Mouse (Mus musculus) MEL (cell line): ENCODE data around the gene Fgf11. TPM values are rescaled to one million over a fixed set of nuclear protein-coding genes. Genes with fewer than 3 reads are reported as not detected.

ENCODE experiments used
- DNase-seq: peaks from one replicate; pipeline ENCODE4 v3.0.0; 2011; ENCODE audit warnings: low read depth, low spot score
- H3K27ac ChIP-seq: 2 replicates; pipeline ENCODE4 v1.5.1; 2012; ENCODE audit warnings: low read depth, mild to moderate bottlenecking, control low read depth, low read length, moderate library complexity; ENCODE audit not compliant: control insufficient read depth
- H3K27me3 ChIP-seq, 2 experiments: fragments of 150-350 bp in 1 of 2; sonication (generic) in 1 of 2; 2 replicates each; pipeline ENCODE4 v1.6.1; 2012; ENCODE audit warnings: low read length in 2 of 2, mild to moderate bottlenecking in 2 of 2, improper control_type of control experiment in 1 of 2, moderate library complexity in 1 of 2; ENCODE audit not compliant: insufficient read depth in 2 of 2, control insufficient read depth in 1 of 2
- H3K36me3 ChIP-seq, 2 experiments: 2 replicates each; pipeline ENCODE4 v1.6.1; 2012 to 2014; ENCODE audit warnings: low read length in 2 of 2, improper control_type of control experiment in 1 of 2, inconsistent platforms in 1 of 2, mild to moderate bottlenecking in 1 of 2; ENCODE audit not compliant: insufficient read depth in 2 of 2, control insufficient read depth in 1 of 2
- H3K4me1 ChIP-seq, 2 experiments: fragments of 150-350 bp in 1 of 2; sonication (generic) in 1 of 2; 2 replicates each; pipeline ENCODE4 v1.6.1; 2012; ENCODE audit warnings: low read length in 2 of 2, improper control_type of control experiment in 1 of 2, mild to moderate bottlenecking in 1 of 2; ENCODE audit not compliant: insufficient read depth in 2 of 2, control insufficient read depth in 1 of 2
- H3K4me3 ChIP-seq, 2 experiments: fragments of 150-350 bp in 1 of 2; sonication (generic) in 1 of 2; 2 replicates each; pipeline ENCODE4 v1.5.1; 2012; ENCODE audit warnings: low read depth in 2 of 2, low read length in 2 of 2, mild to moderate bottlenecking in 2 of 2, moderate library complexity in 2 of 2, control low read depth in 1 of 2, improper control_type of control experiment in 1 of 2; ENCODE audit not compliant: control insufficient read depth in 1 of 2, insufficient read depth in 1 of 2
- H3K79me2 ChIP-seq: 2 replicates; pipeline ENCODE4 v1.6.1; 2012; ENCODE audit warnings: mild to moderate bottlenecking, low read length, moderate library complexity; ENCODE audit not compliant: control insufficient read depth, poor library complexity, insufficient read depth
- H3K9ac ChIP-seq: 2 replicates; pipeline ENCODE4 v1.6.1; 2012; ENCODE audit warnings: low read depth, mild to moderate bottlenecking, control low read depth, low read length, moderate library complexity; ENCODE audit not compliant: control insufficient read depth, poor library complexity, severe bottlenecking
- H3K9me3 ChIP-seq: fragments of 150-350 bp; sonication (generic); replicated peaks from 2 replicates; pipeline ENCODE4 v1.6.1; 2012; ENCODE audit warnings: mild to moderate bottlenecking, low read length, improper control_type of control experiment, moderate library complexity; ENCODE audit not compliant: insufficient read depth
- BHLHE40 ChIP-seq: IDR thresholded peaks from 2 replicates; pipeline ENCODE4 v1.6.1; 2012; ENCODE audit warnings: low read depth, mild to moderate bottlenecking, inconsistent platforms, low read length, improper control_type of control experiment, borderline replicate concordance
- CTCF ChIP-seq, 3 experiments: IDR thresholded peaks in 2 of 3; conservative IDR thresholded peaks in 1 of 3; 2 replicates each; pipeline ENCODE4 v1.5.1; 2011 to 2012; ENCODE audit warnings: low read length in 3 of 3, low read depth in 2 of 3, mild to moderate bottlenecking in 2 of 3, improper control_type of control experiment in 1 of 3, inconsistent platforms in 1 of 3, mixed read lengths in 1 of 3, moderate library complexity in 1 of 3; ENCODE audit not compliant: control insufficient read depth in 1 of 3, insufficient read depth in 1 of 3, poor library complexity in 1 of 3, severe bottlenecking in 1 of 3
- ELF1 ChIP-seq: IDR thresholded peaks from 2 replicates; pipeline ENCODE4 v1.6.1; 2014; ENCODE audit warnings: low read depth, mild to moderate bottlenecking, inconsistent platforms, low read length, improper control_type of control experiment, moderate library complexity
- EP300 ChIP-seq, 2 experiments: IDR thresholded peaks; 2 replicates each; pipeline ENCODE4 v1.6.1; 2011; ENCODE audit warnings: improper control_type of control experiment in 2 of 2, low read length in 2 of 2, low read depth in 1 of 2, mild to moderate bottlenecking in 1 of 2
- ETS1 ChIP-seq: IDR thresholded peaks from 2 replicates; pipeline ENCODE4 v1.6.1; 2012; ENCODE audit warnings: low read depth, mild to moderate bottlenecking, inconsistent platforms, low read length, improper control_type of control experiment, moderate library complexity
- HCFC1 ChIP-seq: IDR thresholded peaks from 2 replicates; pipeline ENCODE4 v1.6.1; 2012; ENCODE audit warnings: low read depth, mild to moderate bottlenecking, inconsistent platforms, low read length, improper control_type of control experiment, moderate library complexity
- JUND ChIP-seq: IDR thresholded peaks from 2 replicates; pipeline ENCODE4 v1.6.1; 2011; ENCODE audit warnings: low read depth, mild to moderate bottlenecking, improper control_type of control experiment, low read length
- KAT2A ChIP-seq: conservative IDR thresholded peaks from 2 replicates; pipeline ENCODE4 v1.6.1; 2012; ENCODE audit warnings: low read depth, low read length, improper control_type of control experiment, inconsistent platforms
- MAFK ChIP-seq: IDR thresholded peaks from 2 replicates; pipeline ENCODE4 v1.6.1; 2011; ENCODE audit warnings: low read depth, mild to moderate bottlenecking, low read length, improper control_type of control experiment, borderline replicate concordance
- MAX ChIP-seq: IDR thresholded peaks from 2 replicates; pipeline ENCODE4 v1.6.1; 2011; ENCODE audit warnings: low read length, improper control_type of control experiment
- MAZ ChIP-seq: IDR thresholded peaks from 2 replicates; pipeline ENCODE4 v1.6.1; 2012; ENCODE audit warnings: low read depth, mild to moderate bottlenecking, inconsistent platforms, low read length, improper control_type of control experiment
- MXI1 ChIP-seq: IDR thresholded peaks from 2 replicates; pipeline ENCODE4 v1.6.1; 2011; ENCODE audit warnings: mild to moderate bottlenecking, low read depth, low read length, improper control_type of control experiment
- MYC ChIP-seq: IDR thresholded peaks from 2 replicates; pipeline ENCODE4 v1.6.1; 2011; ENCODE audit warnings: low read depth, mild to moderate bottlenecking, low read length, improper control_type of control experiment, moderate library complexity
- RAD21 ChIP-seq: IDR thresholded peaks from 2 replicates; pipeline ENCODE4 v1.6.1; 2011; ENCODE audit warnings: mild to moderate bottlenecking, low read depth, low read length, improper control_type of control experiment
- RCOR1 ChIP-seq: IDR thresholded peaks from 2 replicates; pipeline ENCODE4 v1.6.1; 2012; ENCODE audit warnings: low read depth, mild to moderate bottlenecking, inconsistent platforms, low read length, improper control_type of control experiment
- SIN3A ChIP-seq: IDR thresholded peaks from 2 replicates; pipeline ENCODE4 v1.6.1; 2012; ENCODE audit warnings: low read length, improper control_type of control experiment, inconsistent platforms
- TBP ChIP-seq: IDR thresholded peaks from 2 replicates; pipeline ENCODE4 v1.8.0; 2011; ENCODE audit warnings: low read depth, low read length, improper control_type of control experiment
- TCF12 ChIP-seq: IDR thresholded peaks from 2 replicates; pipeline ENCODE4 v1.6.1; 2014; ENCODE audit warnings: low read depth, mild to moderate bottlenecking, inconsistent platforms, low read length, improper control_type of control experiment, moderate library complexity
- USF1 ChIP-seq: IDR thresholded peaks from 2 replicates; pipeline ENCODE4 v1.6.1; 2014; ENCODE audit warnings: low read depth, mild to moderate bottlenecking, inconsistent platforms, low read length, improper control_type of control experiment, moderate library complexity
- USF2 ChIP-seq, 2 experiments: IDR thresholded peaks; 2 replicates each; pipeline ENCODE4 v1.6.1; 2011 to 2012; ENCODE audit warnings: improper control_type of control experiment in 2 of 2, low read length in 2 of 2, borderline replicate concordance in 1 of 2, inconsistent platforms in 1 of 2, low read depth in 1 of 2, mild to moderate bottlenecking in 1 of 2; ENCODE audit not compliant: insufficient read depth in 1 of 2
- ZMIZ1 ChIP-seq: IDR thresholded peaks from 2 replicates; pipeline ENCODE4 v1.6.1; 2012; ENCODE audit warnings: low read depth, mild to moderate bottlenecking, inconsistent platforms, low read length, improper control_type of control experiment, moderate library complexity
- ZNF384 ChIP-seq: IDR thresholded peaks from 2 replicates; pipeline ENCODE4 v1.6.1; 2012; ENCODE audit warnings: low read depth, mild to moderate bottlenecking, inconsistent platforms, low read length, improper control_type of control experiment
- polyA plus RNA-seq, 2 experiments: library from polyadenylated mRNA; stranded (reverse) in 1 of 2; unstranded in 1 of 2; fragments of >175 nt in 1 of 2; fragments of >200 nt in 1 of 2; gene quantifications; 2 replicates each; pipeline versions ENCODE4 v1.2.1 to v1.2.4; 2012; ENCODE audit warnings: low replicate concordance in 2 of 2, low read depth in 1 of 2; ENCODE audit not compliant: insufficient read length in 2 of 2, insufficient read depth in 1 of 2, missing spikeins in 1 of 2
- total RNA-seq: library from RNA; depleted of rRNA; stranded (reverse); fragments of 300-350 nt; gene quantifications from 2 replicates; pipeline ENCODE4 v1.2.3, GENCODE M21; 2012

The Fgf11 gene
- total and polyA plus RNA-seq, 3 experiments = 5.1 to 26.8 TPM; not detected in 1

- Histone ChIP-seq H3K4me3 (peak overlapping the region; percentile 58 to 89), H3K27me3 (no peaks in the 10 kb centered on the region), H3K36me3 (peaks cover 0 to 8% of the 10 kb centered on the region in 2 experiments; a peak in 2 of 4 replicates), H3K9ac (peak overlapping the region; percentile 77), H3K4me1 (peaks cover 5 to 21% of the 10 kb centered on the region in 2 experiments; a peak in 3 of 4 replicates), H3K79me2 (peaks cover 8% of the 10 kb centered on the region; the same call in 1 of the 2 replicates), H3K27ac (peak overlapping the region; percentile 74), H3K9me3 (no peaks in the 10 kb centered on the region)
- DNase-seq = peak; percentile 89
- peak; percentile 66; the same call in 1 of the 2 replicates for TF ChIP-seq TBP
- peak in 1 of 2 experiments; percentile 28; a peak in 1 of 4 replicates for TF ChIP-seq EP300 (IDR thresholded peaks at IDR 0.05; ENCODE audit: low read depth in 1 of 2, low read length in 2 of 2)
- peak; percentile 46; the same call in 1 of the 2 replicates for TF ChIP-seq HCFC1
- TF ChIP-seq MXI1 = peak; percentile 46; the same call in 1 of the 2 replicates
- TF ChIP-seq ZMIZ1 = no peak
- no peak for TF ChIP-seq USF1
- TF ChIP-seq ELF1 = no peak
- TF ChIP-seq KAT2A = no peak
- no peak for TF ChIP-seq SIN3A
- peak; percentile 96 for TF ChIP-seq MAFK
- peak; percentile 65; the same call in 1 of the 2 replicates for TF ChIP-seq ETS1
- 0 out of 2 replicates have a peak, but pooled peaks have one; percentile 11 for TF ChIP-seq MYC
- TF ChIP-seq ZNF384 = no peak
- no peak for TF ChIP-seq MAX
- TF ChIP-seq CTCF (IDR thresholded peaks at IDR 0.05 in 2 of 3, conservative IDR thresholded peaks at IDR 0.05 in 1 of 3; ENCODE audit: control insufficient read depth in 1 of 3, insufficient read depth in 1 of 3, low read depth in 2 of 3, low read length in 3 of 3, poor library complexity in 1 of 3, severe bottlenecking in 1 of 3) = no peak
- no peak; the same call in 1 of the 2 replicates for TF ChIP-seq MAZ
- TF ChIP-seq BHLHE40 = 0 out of 2 replicates have a peak, but pooled peaks have one; percentile 25
- peak; percentile 46; the same call in 1 of the 2 replicates for TF ChIP-seq RCOR1
- no peak for TF ChIP-seq USF2 (IDR thresholded peaks at IDR 0.05; ENCODE audit: borderline replicate concordance in 1 of 2, insufficient read depth in 1 of 2, low read depth in 1 of 2, low read length in 2 of 2)
- no peak for TF ChIP-seq RAD21
- peak; percentile 51 for TF ChIP-seq TCF12
- TF ChIP-seq JUND = no peak; the same call in 1 of the 2 replicates
Observed at GRCm38 (mm10) chr11:69800138-69800391, 1.6 kb downstream of the Fgf11 start.
